In genomic region chr2:125189197-125189596, GRCm38 (mm10) we compare ENCODE assay signal across 9 mouse cellular contexts. TPM values are rescaled to one million over a fixed set of nuclear protein-coding genes. Genes with fewer than 3 reads are reported as not detected.
DNase-seq lines count a peak whose midpoint lies in the region; TF ChIP-seq lines count a peak whose summit lies in the region.
"Had no signal": no experiment of that assay in that cellular context is flagged by ENCODE, and none has a peak within 500 bp of the region (broad histone marks: within the 10 kb centered on the region; RNA-seq: fewer than 3 reads in every experiment).

No protein-coding gene starts in this region.

- H3K36me3 ChIP-seq in heart, adult 2 months (ENCODE audit: control insufficient read depth, insufficient read depth, low read length): no peaks in the 10 kb centered on the region
- H3K36me3 ChIP-seq in heart, embryonic 10.5 days: no peaks in the 10 kb centered on the region

- no peak for TF ChIP-seq POLR2A in heart, adult 2 months (IDR thresholded peaks at IDR 0.05; ENCODE audit: insufficient read depth, low read depth, low read length)

- DNase-seq in heart, adult 2 months: peak; percentile 16 to 46
- no peak for DNase-seq in heart, embryonic 10.5 days (ENCODE audit: low spot score)
- peak; percentile 78 for DNase-seq in ZHBTc4 (ENCODE audit: low read depth, low spot score)
- DNase-seq in cerebellum, postnatal 36 days: peak; percentile 61 to 78
- DNase-seq in gastrocnemius, postnatal 14 days: peak; percentile 32
- DNase-seq in large intestine, adult 2 months (ENCODE audit: low read depth, low spot score): peak; percentile 38
- DNase-seq in lung, postnatal 10 days: peak; percentile 73
- DNase-seq in right cerebral cortex, postnatal 25 days: peak; percentile 33

- TF ChIP-seq EP300 in heart, adult 2 months (IDR thresholded peaks at IDR 0.05; ENCODE audit: insufficient read depth, low read depth, low read length): peak; percentile 48; the same call in 1 of the 2 replicates

- TF ChIP-seq CTCF in heart, adult 2 months (IDR thresholded peaks at IDR 0.05): peak; percentile 96

- no peaks in the 10 kb centered on the region for H3K27me3 ChIP-seq in heart, adult 2 months (ENCODE audit: control insufficient read depth, insufficient read depth, low read length)
- no peaks in the 10 kb centered on the region for H3K27me3 ChIP-seq in heart, embryonic 10.5 days (ENCODE audit: insufficient read depth, poor library complexity, severe bottlenecking)

- H3K4me3 ChIP-seq in heart, adult 2 months: no peak overlapping the region
- no peak overlapping the region for H3K4me3 ChIP-seq in heart, embryonic 10.5 days

- H3K27ac ChIP-seq in heart, adult 2 months: no peak overlapping the region
- no peak overlapping the region for H3K27ac ChIP-seq in heart, embryonic 10.5 days

- H3K9ac ChIP-seq in heart, adult 2 months (ENCODE audit: low read depth, low read length): no peak overlapping the region

- WGBS in heart, adult 2 months: 3% methylated on average over 2 of the region's 2 CpGs
- 6% methylated on average over 2 of the region's 2 CpGs for WGBS in heart, embryonic 10.5 days
- WGBS in large intestine, adult 2 months: 1% methylated on average over 2 of the region's 2 CpGs

- no peaks in the 10 kb centered on the region for H3K79me2 ChIP-seq in heart, adult 2 months (replicated peaks; ENCODE audit: control insufficient read depth, insufficient read depth, low read length)

- intact Hi-C loops in heart, adult 2 months (cut with DNase I): loop anchor here (1.0 to 2.0 kb wide), 2 partner anchors 132 to 1088 kb away; no protein-coding TSS in a partner anchor
- intact Hi-C loops in gastrocnemius, postnatal 14 days (cut with DNase I; ENCODE audit: low total_unique reads): no loop called here

- H3K4me1 ChIP-seq in heart, adult 2 months (ENCODE audit: control insufficient read depth, insufficient read depth, low read length): no peaks in the 10 kb centered on the region
- no peaks in the 10 kb centered on the region for H3K4me1 ChIP-seq in heart, embryonic 10.5 days

- no peaks in the 10 kb centered on the region for H3K9me3 ChIP-seq in heart, embryonic 10.5 days

RNA-seq across cellular contexts. Expression of gene Slc12a1, which starts 36.9 kb away (rescaled TPM):
- not detected for total RNA-seq in heart, adult 2 months (2021)
- polyA plus RNA-seq in heart, adult 2 months (2012; rRNA removed): not detected in 2 replicates
- not detected in 2 replicates for polyA plus RNA-seq in heart, embryonic 10.5 days (2016; fragmentation: Nextera tagmentation; extraction: Ambion mirVana)
- total RNA-seq in gastrocnemius, postnatal 14 days (2021): not detected
- polyA plus RNA-seq in large intestine, adult 2 months (2012; rRNA removed): not detected in 2 replicates

RNA-seq across cellular contexts. Expression of gene Ctxn2, which starts 52.7 kb away (rescaled TPM):
- total RNA-seq in heart, adult 2 months (2021): not detected
- polyA plus RNA-seq in heart, adult 2 months (2012; rRNA removed): not detected in 2 replicates
- not detected in 2 replicates for polyA plus RNA-seq in heart, embryonic 10.5 days (2016; fragmentation: Nextera tagmentation; extraction: Ambion mirVana)
- total RNA-seq in gastrocnemius, postnatal 14 days (2021): not detected
- polyA plus RNA-seq in large intestine, adult 2 months (2012; rRNA removed): not detected in 2 replicates
- total RNA-seq: adrenal gland, postnatal 4 days had no signal

RNA-seq across cellular contexts. Expression of gene Dut, which starts 57.8 kb away (rescaled TPM):
- 10 to 100 TPM; 27.4 to 27.5 TPM for total RNA-seq in heart, adult 2 months (2021)
- 17.3 and 25.0 TPM in 2 replicates for polyA plus RNA-seq in heart, adult 2 months (2012; rRNA removed)
- 150 and 180 TPM in 2 replicates for polyA plus RNA-seq in heart, embryonic 10.5 days (2016; fragmentation: Nextera tagmentation; extraction: Ambion mirVana)
- 10 to 100 TPM; 10.2 to 12.6 TPM for total RNA-seq in gastrocnemius, postnatal 14 days (2021)
- polyA plus RNA-seq in large intestine, adult 2 months (2012; rRNA removed): 20.4 and 21.5 TPM in 2 replicates
